Mouse (Mus musculus): Measurements from ENCODE around the gene Rnf130. TPM values are rescaled to one million over a fixed set of nuclear protein-coding genes. Genes with fewer than 3 reads are reported as not detected.

Gene Rnf130
- polyA plus RNA-seq, 1 experiment from 2014 or later, result 55.9 TPM

- Histone ChIP-seq H3K9me3 (replicated peaks; ENCODE audit: control insufficient read depth, low read length) (no peaks in the 10 kb centered on the region), H3K4me3 (ENCODE audit: low read depth, low read length) (no peak overlapping the region), H3K27ac (ENCODE audit: low read depth, low read length) (no peak overlapping the region), H3K4me1 (ENCODE audit: control insufficient read depth, insufficient read depth, low read length) (no peaks in the 10 kb centered on the region), H3K9ac (ENCODE audit: low read length) (no peak overlapping the region), H3K4me2 (ENCODE audit: low read length) (no peak overlapping the region), H3K36me3 (ENCODE audit: control insufficient read depth, insufficient read depth, low read length) (no peaks in the 10 kb centered on the region), H3K27me3 (replicated peaks; ENCODE audit: control insufficient read depth, insufficient read depth, low read length) (no peaks in the 10 kb centered on the region)
- no peak for DNase-seq (ENCODE audit: low spot score)
- 84% methylated on average over 4 of the region's 4 CpGs for whole genome bisulfite sequencing
- no peak for ATAC-seq
Measured at GRCm38 (mm10) chr11:49985009-49985408, 40.1 kb upstream of the Rnf130 start.

GRCm38 (mm10) chr11:49986277-49987036 is 38.7 kb upstream of the Rnf130 start:
- H3K36me3 ChIP-seq (ENCODE audit: control insufficient read depth, insufficient read depth, low read length), result no peaks in the 10 kb centered on the region
- no peaks in the 10 kb centered on the region for H3K9me3 ChIP-seq (replicated peaks; ENCODE audit: control insufficient read depth, low read length)
- no peak overlapping the region for H3K4me3 ChIP-seq (ENCODE audit: low read depth, low read length)
- WGBS, result 16% methylated on average over 10 of the region's 10 CpGs
- H3K27me3 ChIP-seq (replicated peaks; ENCODE audit: control insufficient read depth, insufficient read depth, low read length), result no peaks in the 10 kb centered on the region
- H3K4me2 ChIP-seq (ENCODE audit: low read length), result no peak overlapping the region
- DNase-seq (ENCODE audit: low spot score), result peak; percentile 74
- H3K4me1 ChIP-seq (ENCODE audit: control insufficient read depth, insufficient read depth, low read length), result no peaks in the 10 kb centered on the region
- peak; percentile 79; the same call in 1 of the 2 replicates for ATAC-seq
- H3K9ac ChIP-seq (ENCODE audit: low read length), result no peak overlapping the region
- no peak overlapping the region for H3K27ac ChIP-seq (ENCODE audit: low read depth, low read length)

- ATAC-seq, result no peak
- Histone ChIP-seq H3K4me3 (ENCODE audit: low read depth, low read length) (no peak overlapping the region), H3K4me2 (ENCODE audit: low read length) (no peak overlapping the region), H3K4me1 (ENCODE audit: control insufficient read depth, insufficient read depth, low read length) (no peaks in the 10 kb centered on the region), H3K9me3 (replicated peaks; ENCODE audit: control insufficient read depth, low read length) (no peaks in the 10 kb centered on the region), H3K9ac (ENCODE audit: low read length) (no peak overlapping the region), H3K27ac (ENCODE audit: low read depth, low read length) (no peak overlapping the region), H3K36me3 (ENCODE audit: control insufficient read depth, insufficient read depth, low read length) (no peaks in the 10 kb centered on the region), H3K27me3 (replicated peaks; ENCODE audit: control insufficient read depth, insufficient read depth, low read length) (no peaks in the 10 kb centered on the region)
- 88% methylated on average over 2 of the region's 2 CpGs for WGBS
- no peak for DNase-seq (ENCODE audit: low spot score)
Measured at GRCm38 (mm10) chr11:49994536-49994935, 30.6 kb upstream of the Rnf130 start.

DNA sequence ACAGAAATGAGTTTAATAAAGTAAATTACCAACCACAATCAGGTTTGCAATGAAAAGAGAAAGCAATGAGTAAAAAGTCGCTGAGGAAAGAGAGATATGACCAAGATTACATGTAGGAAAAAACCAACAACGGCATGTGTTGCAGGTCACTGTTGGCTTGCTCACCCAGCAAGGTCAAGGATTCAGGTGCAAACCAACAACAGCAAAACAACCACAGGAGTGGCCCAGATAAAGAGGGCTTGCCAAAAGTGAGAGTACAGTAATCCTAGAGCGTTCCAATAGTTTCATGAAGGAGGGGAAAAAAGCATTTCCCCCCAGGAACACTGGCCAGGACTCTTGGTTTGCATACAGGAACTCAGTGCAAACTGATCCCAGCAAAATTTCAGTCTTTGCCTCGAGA is 28.7 kb upstream of the Rnf130 start:
- H3K9ac ChIP-seq (ENCODE audit: low read length), result no peak overlapping the region
- no peaks in the 10 kb centered on the region for H3K27me3 ChIP-seq (replicated peaks; ENCODE audit: control insufficient read depth, insufficient read depth, low read length)
- no peak for ATAC-seq

DNA sequence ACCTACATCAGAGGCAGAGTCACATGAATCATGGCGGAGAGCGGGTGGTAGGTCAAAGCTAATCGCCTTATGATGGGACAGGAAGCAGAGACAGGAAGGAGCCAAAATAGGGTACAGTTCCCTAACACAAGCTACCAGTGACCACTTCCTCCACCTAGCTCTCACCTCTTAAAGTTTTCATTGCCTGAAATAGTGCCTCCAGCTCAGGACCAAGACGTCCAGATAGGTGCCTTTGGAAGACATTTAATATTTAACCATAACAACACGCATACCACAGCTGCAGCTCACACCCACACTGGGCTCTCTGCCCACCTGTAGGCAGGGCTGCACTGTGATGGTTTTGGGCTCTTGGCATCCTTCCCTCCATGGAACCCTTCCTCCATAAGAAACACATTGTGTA is 27.8 kb upstream of the Rnf130 start:
- no peak overlapping the region for H3K4me3 ChIP-seq (ENCODE audit: low read depth, low read length)
- no peaks in the 10 kb centered on the region for H3K27me3 ChIP-seq (replicated peaks; ENCODE audit: control insufficient read depth, insufficient read depth, low read length)
- no peak overlapping the region for H3K27ac ChIP-seq (ENCODE audit: low read depth, low read length)
- 87% methylated on average over 5 of the region's 5 CpGs for WGBS
- H3K9me3 ChIP-seq (replicated peaks; ENCODE audit: control insufficient read depth, low read length), result no peaks in the 10 kb centered on the region
- no peak overlapping the region for H3K9ac ChIP-seq (ENCODE audit: low read length)
- no peaks in the 10 kb centered on the region for H3K4me1 ChIP-seq (ENCODE audit: control insufficient read depth, insufficient read depth, low read length)
- ATAC-seq (no peak), DNase-seq (ENCODE audit: low spot score) (no peak)
- no peak overlapping the region for H3K4me2 ChIP-seq (ENCODE audit: low read length)
- H3K36me3 ChIP-seq (ENCODE audit: control insufficient read depth, insufficient read depth, low read length), result no peaks in the 10 kb centered on the region

More for the DNA sequence above, 28.7 kb upstream of the Rnf130 start:
- no peaks in the 10 kb centered on the region for H3K9me3 ChIP-seq (replicated peaks; ENCODE audit: control insufficient read depth, low read length)
- no peak overlapping the region for H3K27ac ChIP-seq (ENCODE audit: low read depth, low read length)
- H3K36me3 ChIP-seq (ENCODE audit: control insufficient read depth, insufficient read depth, low read length), result no peaks in the 10 kb centered on the region
- H3K4me1 ChIP-seq (ENCODE audit: control insufficient read depth, insufficient read depth, low read length), result no peaks in the 10 kb centered on the region
- no peak for DNase-seq (ENCODE audit: low spot score)
- no peak overlapping the region for H3K4me2 ChIP-seq (ENCODE audit: low read length)
- 89% methylated on average over 4 of the region's 4 CpGs for WGBS
- H3K4me3 ChIP-seq (ENCODE audit: low read depth, low read length), result no peak overlapping the region

GRCm38 (mm10) chr11:50002853-50003252 is 22.3 kb upstream of the Rnf130 start:
- no peaks in the 10 kb centered on the region for H3K4me1 ChIP-seq (ENCODE audit: control insufficient read depth, insufficient read depth, low read length)
- H3K27ac ChIP-seq (ENCODE audit: low read depth, low read length), result no peak overlapping the region
- H3K9me3 ChIP-seq (replicated peaks; ENCODE audit: control insufficient read depth, low read length), result no peaks in the 10 kb centered on the region
- DNase-seq (ENCODE audit: low spot score) (no peak), ATAC-seq (no peak)
- H3K4me3 ChIP-seq (ENCODE audit: low read depth, low read length), result no peak overlapping the region
- WGBS, result 93% methylated on average over 4 of the region's 4 CpGs
- H3K36me3 ChIP-seq (ENCODE audit: control insufficient read depth, insufficient read depth, low read length), result no peaks in the 10 kb centered on the region
- H3K4me2 ChIP-seq (ENCODE audit: low read length), result no peak overlapping the region
- H3K9ac ChIP-seq (ENCODE audit: low read length), result no peak overlapping the region
- no peaks in the 10 kb centered on the region for H3K27me3 ChIP-seq (replicated peaks; ENCODE audit: control insufficient read depth, insufficient read depth, low read length)

DNA sequence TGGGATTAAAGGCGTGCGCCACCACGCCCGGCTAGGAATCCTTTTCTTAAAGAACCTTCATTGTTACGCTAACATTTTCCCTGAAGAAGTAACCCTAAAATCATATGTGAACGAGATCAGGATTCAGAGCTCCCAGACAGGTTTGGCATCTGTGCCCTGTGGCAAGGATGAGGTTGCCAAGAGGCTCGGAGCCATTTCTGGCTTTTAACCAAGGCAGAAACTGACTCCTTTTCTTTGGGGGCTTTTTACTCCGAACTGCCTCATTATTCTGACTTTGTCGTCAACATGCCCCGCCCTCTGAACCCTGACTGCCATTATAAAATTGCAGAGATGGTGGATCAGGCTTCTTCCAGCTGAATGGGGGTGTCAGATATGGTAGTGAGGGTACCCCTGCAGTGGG is 17.4 kb upstream of the Rnf130 start:
- DNase-seq (ENCODE audit: low spot score) (peak; percentile 33), ATAC-seq (no peak)
- Histone ChIP-seq H3K4me3 (ENCODE audit: low read depth, low read length) (no peak overlapping the region), H3K27ac (ENCODE audit: low read depth, low read length) (no peak overlapping the region), H3K4me1 (ENCODE audit: control insufficient read depth, insufficient read depth, low read length) (no peaks in the 10 kb centered on the region), H3K4me2 (ENCODE audit: low read length) (no peak overlapping the region), H3K9me3 (replicated peaks; ENCODE audit: control insufficient read depth, low read length) (no peaks in the 10 kb centered on the region), H3K9ac (ENCODE audit: low read length) (no peak overlapping the region), H3K27me3 (replicated peaks; ENCODE audit: control insufficient read depth, insufficient read depth, low read length) (no peaks in the 10 kb centered on the region), H3K36me3 (ENCODE audit: control insufficient read depth, insufficient read depth, low read length) (no peaks in the 10 kb centered on the region)
- WGBS, result 63% methylated on average over 10 of the region's 10 CpGs

GRCm38 (mm10) chr11:50008231-50008630 is 16.9 kb upstream of the Rnf130 start:
- no peak overlapping the region for H3K4me2 ChIP-seq (ENCODE audit: low read length)
- 12% methylated on average over 5 of the region's 5 CpGs for WGBS
- no peak overlapping the region for H3K9ac ChIP-seq (ENCODE audit: low read length)
- no peaks in the 10 kb centered on the region for H3K36me3 ChIP-seq (ENCODE audit: control insufficient read depth, insufficient read depth, low read length)
- no peaks in the 10 kb centered on the region for H3K27me3 ChIP-seq (replicated peaks; ENCODE audit: control insufficient read depth, insufficient read depth, low read length)
- DNase-seq (ENCODE audit: low spot score) (no peak), ATAC-seq (no peak)
- no peaks in the 10 kb centered on the region for H3K4me1 ChIP-seq (ENCODE audit: control insufficient read depth, insufficient read depth, low read length)
- no peak overlapping the region for H3K27ac ChIP-seq (ENCODE audit: low read depth, low read length)
- H3K4me3 ChIP-seq (ENCODE audit: low read depth, low read length), result no peak overlapping the region
- no peaks in the 10 kb centered on the region for H3K9me3 ChIP-seq (replicated peaks; ENCODE audit: control insufficient read depth, low read length)

- ATAC-seq (no peak), DNase-seq (ENCODE audit: low spot score) (no peak)
- Histone ChIP-seq H3K27ac (ENCODE audit: low read depth, low read length) (no peak overlapping the region), H3K9me3 (replicated peaks; ENCODE audit: control insufficient read depth, low read length) (no peaks in the 10 kb centered on the region), H3K36me3 (ENCODE audit: control insufficient read depth, insufficient read depth, low read length) (no peaks in the 10 kb centered on the region), H3K9ac (ENCODE audit: low read length) (no peak overlapping the region), H3K4me3 (ENCODE audit: low read depth, low read length) (no peak overlapping the region), H3K4me2 (ENCODE audit: low read length) (no peak overlapping the region), H3K4me1 (ENCODE audit: control insufficient read depth, insufficient read depth, low read length) (no peaks in the 10 kb centered on the region), H3K27me3 (replicated peaks; ENCODE audit: control insufficient read depth, insufficient read depth, low read length) (no peaks in the 10 kb centered on the region)
- 57% methylated on average over 6 of the region's 6 CpGs for WGBS
Measured at GRCm38 (mm10) chr11:50013016-50013415, 12.1 kb upstream of the Rnf130 start.
